Mouse (Mus musculus) spleen, embryonic (tissue): Measurements from ENCODE around the gene Plcb1.

Source experiments
- CTCF ChIA-PET: fragments of 350-600 bp; sonication (Branson Sonifier 250); formaldehyde crosslinking; loops from one replicate; lab custom pipeline; 2022; lab: Charles Lee

The Plcb1 gene

DNA sequence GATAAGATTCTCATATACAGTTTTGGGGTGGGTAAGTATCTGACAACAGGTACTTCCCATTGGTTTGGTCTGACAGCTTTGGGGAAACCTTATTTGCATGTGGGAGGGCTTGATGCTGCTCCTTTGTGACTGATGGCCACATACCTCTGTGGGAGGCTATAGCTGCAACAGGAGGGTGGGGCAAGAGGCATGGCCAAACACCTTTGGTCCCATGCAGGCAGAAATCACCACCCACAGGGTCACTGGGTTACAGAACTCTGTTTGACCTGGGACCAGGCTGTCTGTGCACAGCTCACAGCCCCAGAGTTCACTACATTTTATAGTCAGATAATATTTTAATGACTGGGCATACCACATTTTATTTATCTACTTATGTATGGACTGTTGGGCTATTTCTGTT is 281.6 kb downstream of the Plcb1 start:
- CTCF ChIA-PET = no interaction called here

DNA sequence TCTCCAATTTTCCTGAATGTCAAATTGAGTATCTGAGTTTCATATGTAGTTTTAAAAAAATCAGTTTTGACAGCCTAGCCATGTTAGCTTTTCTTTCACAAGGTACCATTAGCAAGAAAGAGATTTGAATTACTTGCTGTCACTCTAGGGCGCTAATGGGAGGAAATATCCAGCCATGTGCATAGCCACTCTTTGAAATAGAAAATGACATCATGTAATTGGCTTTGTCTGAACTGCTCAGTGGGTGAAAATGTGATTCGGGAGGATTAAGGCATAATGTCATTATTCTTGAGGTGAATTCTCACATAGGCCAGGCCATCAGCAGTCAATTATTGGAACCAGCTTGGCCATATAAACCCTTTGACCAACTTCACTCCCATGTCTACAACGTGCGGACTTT is 285.5 kb downstream of the Plcb1 start:
- CTCF ChIA-PET = no interaction called here

DNA sequence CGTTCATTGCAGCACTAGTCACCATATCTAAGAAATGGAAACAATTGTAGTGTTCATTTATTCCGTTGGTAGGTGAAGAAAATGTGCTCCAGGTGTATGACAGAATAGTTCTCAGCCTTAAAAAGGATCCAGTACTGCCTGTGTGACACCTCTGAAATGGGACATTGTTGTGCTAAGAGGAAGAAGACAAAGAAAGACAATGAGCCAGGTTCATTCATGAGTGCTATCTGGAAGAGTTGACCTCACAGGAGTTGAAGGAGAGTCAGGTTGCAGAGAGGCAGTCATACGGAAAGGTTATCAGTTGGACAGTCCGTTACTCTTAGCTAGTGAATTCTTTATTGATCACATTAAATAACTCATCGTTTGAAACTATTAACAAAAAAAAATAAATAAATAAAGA is 286.6 kb downstream of the Plcb1 start:
- CTCF ChIA-PET = no interaction called here

DNA sequence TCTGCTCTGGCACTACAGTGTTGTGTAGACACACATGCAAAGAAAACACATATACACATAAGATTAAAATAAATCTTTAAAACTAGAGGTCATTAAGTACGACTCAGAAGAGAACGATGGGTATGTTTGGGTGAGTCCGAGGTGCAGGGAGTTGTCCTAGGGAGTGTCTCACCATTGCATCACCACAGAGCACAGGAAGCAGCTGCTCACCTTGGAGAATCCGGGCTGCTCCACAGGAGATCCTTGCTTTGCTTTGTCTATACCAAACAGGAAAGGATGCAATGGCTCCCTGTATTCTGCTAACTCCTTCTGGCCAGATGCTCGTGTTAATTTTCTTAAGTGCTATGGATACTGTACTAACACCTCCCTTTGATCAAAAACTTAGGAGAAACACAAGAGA is 287.1 kb downstream of the Plcb1 start:
- CTCF ChIA-PET = no interaction called here

DNA sequence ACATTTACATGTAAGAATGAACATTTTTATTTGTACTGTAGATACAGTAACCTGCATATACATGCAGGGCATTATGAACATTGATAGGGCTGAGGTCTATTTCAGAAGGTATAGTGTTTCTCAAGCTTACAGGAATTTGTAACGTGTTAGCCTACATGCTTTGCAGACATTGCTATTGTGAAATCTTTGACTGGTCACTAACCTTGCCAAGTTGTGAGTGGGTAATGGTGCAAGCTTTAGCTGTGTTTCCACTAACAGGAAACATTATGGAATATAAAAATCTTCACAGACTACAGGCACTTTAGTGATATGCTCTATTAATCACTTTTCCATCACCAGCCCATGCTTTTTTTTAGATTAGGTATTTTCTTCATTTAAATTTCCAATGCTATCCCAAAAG is 289.5 kb downstream of the Plcb1 start:
- CTCF ChIA-PET = no interaction called here

DNA sequence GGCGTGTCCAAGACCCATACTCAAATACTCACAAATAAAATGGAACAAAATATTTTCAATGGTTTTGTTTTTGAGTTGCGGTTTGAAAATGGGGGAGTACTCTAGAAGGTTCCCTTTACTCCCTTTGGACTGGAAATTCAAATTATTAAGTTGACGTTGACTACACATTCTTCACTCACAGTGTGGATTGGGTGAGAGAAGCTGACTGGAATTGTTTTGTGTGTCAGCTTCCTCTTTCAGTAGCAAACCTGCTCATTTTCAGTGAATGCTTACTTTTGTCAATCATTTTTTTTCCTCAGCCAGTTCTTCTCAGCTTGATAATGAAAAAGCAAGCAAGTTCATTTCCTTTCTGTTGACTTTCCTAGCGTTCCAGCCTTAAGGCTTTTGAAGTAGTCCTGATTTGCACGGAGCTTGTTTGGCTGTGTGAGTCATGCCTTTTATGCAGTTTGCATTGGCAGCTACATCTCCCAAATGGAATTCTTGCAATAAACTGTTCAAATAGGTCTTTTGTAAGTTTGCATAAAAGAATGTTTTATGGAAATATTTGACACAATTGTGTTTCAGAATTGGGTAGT is 306.8 kb downstream of the Plcb1 start:
- CTCF ChIA-PET = no interaction called here

DNA sequence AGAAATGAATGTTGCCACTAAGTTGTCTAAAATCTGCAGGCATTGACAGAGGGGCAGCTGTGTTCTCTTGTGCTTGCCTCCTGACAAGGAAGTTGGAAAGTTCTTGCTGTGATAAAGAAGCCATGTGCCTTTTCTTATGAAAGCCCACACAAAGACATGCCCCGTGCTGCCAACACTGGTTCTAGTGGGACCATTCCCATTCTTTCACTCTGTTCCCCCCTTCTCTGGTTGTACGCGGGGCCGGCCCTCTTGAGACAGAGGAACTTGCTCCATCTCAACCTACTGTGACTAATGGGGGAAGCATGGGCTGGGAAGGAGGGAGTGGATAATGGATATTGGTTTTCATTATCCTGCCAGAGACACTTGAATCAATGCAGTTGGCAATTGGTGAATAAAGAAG is 315.4 kb downstream of the Plcb1 start:
- CTCF ChIA-PET = no interaction called here

DNA sequence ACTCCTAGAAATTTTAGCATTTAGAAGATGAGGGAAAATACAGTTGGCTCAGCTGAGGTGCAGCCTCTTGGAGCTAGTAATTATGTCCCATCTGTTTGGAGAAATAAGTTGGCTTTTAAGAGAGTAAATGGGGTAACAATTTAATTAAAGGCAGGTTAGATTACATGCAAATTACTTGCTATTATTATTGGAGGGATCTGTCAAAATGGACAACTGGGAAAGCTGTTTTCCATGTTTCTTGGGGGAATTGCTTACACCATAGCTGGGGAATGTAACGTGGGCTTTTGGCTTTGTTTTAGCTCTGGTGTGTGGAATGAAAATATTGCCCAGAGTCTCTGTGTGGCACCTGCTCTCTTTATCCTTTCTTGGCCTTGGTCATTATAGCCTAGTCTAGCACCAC is 316.1 kb downstream of the Plcb1 start:
- CTCF ChIA-PET = no interaction called here

DNA sequence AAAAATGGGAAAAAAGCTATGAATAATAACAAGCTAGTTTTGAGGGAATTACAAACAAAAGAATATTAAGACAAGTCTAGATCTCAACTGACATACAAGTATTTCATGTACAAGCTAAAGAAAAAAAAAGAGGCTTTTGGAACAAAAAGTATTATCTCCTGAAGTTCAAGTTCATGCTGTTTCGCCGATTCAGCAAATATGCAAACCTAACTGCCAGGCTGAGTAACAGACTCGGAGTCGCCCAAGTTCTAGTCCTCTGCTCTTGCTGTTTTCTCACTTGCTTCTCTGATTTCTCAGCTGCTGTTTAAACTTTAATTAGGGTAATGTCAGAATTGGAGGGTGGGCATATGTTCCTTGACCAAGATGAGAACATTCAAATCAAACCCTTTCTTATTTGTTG is 320.8 kb downstream of the Plcb1 start:
- CTCF ChIA-PET = interaction anchor here (0.6 kb wide), 1 partner anchor 861 kb away, joined by 8 read pairs; no protein-coding TSS in a partner anchor

DNA sequence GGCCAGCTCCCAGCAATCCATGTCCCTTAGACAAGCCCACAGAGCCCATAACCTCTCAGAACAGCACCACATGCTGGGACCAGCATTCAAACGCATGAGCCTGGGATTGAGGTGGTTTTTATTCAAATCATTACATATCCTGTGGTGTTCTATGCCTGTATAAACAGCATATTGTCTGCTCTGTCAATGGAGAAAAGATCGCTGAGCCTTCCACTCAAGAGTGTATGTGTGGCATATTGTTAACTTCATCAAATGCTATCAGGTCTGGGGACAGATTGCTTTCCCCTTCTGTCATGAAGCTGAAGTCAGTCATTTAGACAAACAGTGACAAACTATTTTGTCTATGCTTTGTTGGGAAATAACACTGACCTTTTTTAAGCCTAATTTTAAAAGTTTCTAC is 322.7 kb downstream of the Plcb1 start:
- CTCF ChIA-PET = no interaction called here

DNA sequence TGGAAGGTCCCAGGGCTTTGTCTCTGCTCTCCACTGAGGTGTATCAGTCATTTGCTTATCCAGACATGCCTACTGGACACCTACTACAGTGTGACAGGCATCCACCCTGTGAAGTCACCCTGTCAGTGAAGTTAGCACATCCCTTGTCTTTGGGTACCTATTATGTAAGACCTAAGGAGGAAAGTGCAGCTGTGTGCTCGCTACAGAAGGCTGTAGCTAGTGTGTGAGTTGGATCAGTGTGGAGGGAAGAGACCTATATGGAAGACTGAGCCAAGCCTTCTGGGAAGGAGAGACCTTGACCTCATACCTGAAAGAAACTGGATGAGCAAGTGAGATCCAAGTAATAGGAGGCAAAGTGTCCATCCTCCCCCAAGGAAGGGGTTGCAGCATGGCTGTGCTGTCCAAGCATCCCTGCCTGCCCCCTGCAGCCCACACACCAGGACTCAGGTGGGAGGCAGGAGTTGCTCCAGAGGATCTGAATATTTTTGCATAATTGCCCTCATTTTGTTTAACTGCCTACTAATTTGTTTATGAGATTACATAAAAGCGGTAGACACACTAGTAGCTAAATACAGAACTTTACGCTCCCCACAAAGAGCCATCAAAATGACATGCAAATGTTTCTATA is 328.7 kb downstream of the Plcb1 start:
- CTCF ChIA-PET = no interaction called here

DNA sequence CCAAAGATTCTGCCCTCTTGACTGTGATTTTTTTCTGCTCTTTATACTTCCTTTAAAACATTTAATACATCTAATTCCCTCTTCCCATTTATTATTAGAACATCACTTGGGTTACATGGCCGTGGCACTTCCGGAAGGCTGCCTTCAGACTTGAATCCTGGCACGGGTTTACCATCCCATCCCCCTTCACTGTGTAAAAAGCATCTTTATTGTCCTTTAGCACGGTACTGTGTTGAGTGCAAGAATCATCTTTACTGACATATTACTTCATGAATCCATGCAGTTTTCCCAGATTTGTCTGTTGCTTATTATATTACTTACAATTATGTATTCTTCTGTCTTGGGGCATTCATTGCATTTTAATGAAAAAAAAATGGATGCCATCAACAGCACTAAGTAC is 337.2 kb downstream of the Plcb1 start:
- CTCF ChIA-PET = no interaction called here

DNA sequence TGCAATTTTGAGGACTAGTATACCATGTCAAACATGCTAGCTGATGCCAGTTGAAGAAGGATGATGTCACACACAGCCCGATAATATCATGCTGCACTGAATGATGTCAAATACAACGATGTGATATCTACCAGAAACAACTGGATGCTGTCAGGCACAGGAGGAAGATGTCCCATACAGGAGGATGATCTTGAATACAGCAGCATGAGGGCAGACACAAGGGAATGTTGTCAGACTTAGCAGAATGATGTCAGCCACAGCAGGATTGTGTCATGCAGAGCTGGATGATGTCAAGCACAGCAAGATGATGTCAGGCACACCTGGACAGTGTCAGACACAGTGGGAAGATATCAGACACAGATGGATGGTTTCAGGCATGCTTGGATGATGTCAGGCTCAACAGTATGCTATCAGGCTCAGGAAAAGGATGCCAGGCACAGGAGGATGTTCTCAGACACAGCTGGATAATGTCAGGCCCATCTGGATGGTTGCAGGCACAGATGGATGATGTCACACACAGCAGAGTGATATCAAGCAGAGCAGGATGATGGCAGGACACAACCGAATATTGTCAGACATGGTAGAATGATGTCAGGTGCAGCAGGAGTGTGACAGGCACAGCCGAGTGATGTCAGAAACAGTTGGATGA is 338.0 kb downstream of the Plcb1 start:
- CTCF ChIA-PET = no interaction called here

DNA sequence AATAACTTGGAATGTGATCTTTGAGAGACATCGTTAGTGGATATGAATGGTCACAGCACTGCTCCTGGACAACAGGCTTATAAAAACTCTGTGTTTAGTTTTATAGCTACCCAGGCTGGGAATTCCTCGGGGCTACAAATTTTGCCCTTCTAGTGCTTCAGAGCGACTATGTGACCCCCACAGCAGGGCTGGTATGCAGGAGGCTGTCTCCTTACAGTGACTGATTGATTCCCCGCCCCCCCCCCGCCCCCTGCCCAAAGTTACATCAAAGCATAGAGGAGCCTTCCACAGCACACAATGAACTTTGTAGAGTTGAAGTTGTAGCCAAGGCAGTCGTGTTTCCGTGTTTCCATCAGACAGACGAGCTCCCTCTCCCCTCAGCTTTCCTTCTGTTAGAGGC is 354.7 kb downstream of the Plcb1 start:
- CTCF ChIA-PET = no interaction called here

DNA sequence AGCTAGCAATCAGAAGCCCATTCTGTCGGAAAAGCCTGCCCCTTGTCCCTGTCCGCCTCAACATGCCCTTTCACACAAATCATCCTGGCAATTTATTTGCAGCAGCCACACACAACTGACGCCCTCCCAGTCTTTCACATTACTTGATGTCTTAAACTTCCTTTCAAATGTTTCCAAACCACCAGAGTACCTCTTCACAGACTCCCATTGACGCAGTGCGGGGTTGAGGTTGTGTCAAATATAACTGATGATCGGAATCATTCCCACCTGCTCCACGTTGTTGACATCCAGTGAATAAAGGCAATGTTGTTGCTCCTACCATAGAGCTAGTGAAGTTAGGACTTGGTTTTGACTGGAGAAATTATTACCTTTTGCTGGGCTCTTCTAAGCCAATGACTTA is 366.4 kb downstream of the Plcb1 start:
- CTCF ChIA-PET = no interaction called here

DNA sequence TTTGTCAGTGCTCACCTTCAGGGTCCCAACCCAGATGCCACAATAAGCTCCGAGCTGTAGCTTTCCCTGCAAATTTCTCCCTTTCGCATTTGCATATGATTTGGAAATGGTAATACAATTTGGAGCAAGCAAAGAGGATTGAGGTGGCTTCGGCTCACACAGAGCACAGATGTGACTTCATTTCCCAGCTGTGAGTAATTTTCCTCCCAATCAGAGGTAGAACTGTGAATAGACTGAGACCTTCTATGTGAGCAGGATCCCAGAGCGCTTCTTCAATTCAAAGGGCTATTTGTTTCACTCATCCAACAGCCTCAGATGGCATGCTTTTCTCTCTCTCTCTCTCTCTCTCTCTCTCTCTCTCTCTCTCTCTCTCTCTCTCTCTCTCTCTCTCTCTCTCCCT is 367.4 kb downstream of the Plcb1 start:
- CTCF ChIA-PET = no interaction called here

DNA sequence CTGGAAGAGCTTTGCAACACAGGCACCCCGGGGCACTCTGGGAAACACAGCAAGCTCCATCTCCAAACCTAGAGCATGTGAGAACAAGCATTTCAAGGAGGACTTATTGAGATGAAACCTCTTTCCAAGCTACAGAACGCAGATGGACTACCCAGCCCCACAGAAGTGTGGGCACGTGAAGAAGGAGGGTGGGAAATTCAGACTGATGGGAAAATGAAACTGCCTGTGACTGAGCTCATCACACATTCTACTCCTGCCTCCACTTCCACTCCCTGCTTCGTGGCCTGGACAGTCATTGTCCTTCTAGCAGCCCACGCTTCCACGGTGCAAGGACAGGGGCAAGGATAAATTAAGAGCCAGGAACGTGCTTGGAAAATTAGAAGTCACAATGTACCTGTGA is 370.2 kb downstream of the Plcb1 start:
- CTCF ChIA-PET = no interaction called here

DNA sequence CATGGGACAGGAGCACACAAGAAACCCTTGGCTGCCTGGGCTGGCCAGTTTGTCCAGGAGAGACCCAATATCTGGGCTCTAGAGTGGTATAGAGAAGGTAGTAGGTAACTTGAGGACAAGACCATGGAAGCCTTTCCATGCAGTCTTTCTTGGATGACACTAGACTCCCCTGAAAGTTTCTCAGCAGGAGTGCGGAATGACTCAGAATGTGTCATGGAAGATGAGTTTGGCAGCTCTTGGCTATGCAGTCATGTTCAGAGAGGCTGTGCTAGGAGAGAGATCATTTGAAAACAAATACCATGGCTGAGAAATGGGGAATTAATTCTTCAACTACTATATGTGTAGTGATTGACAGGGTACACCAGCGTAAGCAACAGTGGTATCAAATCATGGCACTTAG is 372.1 kb downstream of the Plcb1 start:
- CTCF ChIA-PET = no interaction called here

DNA sequence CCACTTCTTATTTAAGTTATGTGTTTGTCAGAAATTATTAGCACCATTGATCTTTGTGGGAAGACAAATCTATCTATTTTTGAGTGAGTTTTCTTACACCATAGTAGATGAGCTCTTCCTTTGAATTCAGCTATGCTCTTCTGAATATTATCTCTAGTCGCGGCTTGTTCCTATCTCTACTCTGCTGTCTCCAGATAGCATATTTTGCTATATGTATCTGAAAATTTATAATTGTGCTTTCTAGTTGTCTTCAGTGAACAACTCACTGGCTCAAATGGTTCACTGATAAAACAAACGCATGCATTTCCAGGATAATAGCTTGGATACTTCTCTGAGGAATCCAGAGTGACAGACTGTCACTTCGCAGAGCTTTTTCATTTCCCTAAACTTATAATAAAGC is 375.8 kb downstream of the Plcb1 start:
- CTCF ChIA-PET = interaction anchor here (0.7 kb wide), 1 partner anchor 22 kb away, joined by 3 read pairs; no protein-coding TSS in a partner anchor

DNA sequence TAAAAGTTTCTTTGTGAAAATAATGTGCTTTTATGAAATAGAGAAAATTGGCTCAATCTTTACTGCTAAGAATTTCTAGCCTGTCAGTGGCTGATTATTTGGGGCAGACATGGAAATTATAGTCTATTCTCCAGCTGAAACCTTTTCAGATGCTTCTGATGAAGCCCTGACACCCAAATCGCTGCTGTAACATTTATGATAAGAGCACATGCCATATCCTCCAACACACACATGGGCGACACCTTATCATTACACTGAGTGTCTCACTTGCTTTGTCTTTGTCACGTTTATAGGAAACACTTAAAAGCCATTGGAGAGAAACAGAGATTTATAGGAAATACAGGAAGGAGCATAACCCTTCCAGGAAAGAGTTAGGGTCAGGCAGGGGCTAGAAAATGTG is 379.6 kb downstream of the Plcb1 start:
- CTCF ChIA-PET = no interaction called here

DNA sequence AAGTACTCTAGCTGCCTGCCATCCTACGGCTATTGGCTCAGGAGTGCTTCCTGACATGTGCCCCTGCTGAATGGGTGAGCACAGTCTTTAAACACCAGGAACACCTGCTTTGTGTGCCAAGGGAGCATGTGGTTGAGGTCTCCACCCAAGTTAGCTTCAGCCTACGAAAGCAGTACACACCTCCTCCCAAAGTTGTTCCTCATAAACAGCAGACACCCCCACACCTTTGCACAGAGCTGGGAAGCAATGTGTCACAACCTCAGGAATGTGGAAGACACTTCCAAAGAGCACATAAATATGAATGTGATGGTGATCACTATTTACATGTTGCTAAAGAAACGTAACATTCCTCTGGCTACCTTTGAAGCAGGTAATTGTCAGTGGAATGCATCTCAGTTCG is 389.7 kb downstream of the Plcb1 start:
- CTCF ChIA-PET = no interaction called here

DNA sequence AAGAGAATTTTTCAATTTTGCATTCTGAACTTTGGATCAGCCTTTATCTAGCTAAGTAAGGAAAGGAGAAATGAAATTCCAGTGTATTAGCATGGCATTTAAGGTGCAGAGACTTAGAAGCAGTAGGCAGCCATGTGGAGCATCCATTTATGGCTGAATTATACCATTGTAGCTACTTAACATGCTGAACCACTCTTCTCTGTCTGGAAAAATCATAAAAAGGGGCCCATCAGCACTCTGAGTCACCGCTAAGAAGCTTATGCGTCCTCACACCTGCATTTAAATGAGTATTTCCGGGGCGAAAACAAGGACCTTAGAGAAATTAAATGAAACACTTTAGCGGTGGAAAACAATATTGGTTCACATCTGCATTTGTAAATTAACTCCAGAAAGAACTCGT is 401.8 kb downstream of the Plcb1 start:
- CTCF ChIA-PET = no interaction called here

DNA sequence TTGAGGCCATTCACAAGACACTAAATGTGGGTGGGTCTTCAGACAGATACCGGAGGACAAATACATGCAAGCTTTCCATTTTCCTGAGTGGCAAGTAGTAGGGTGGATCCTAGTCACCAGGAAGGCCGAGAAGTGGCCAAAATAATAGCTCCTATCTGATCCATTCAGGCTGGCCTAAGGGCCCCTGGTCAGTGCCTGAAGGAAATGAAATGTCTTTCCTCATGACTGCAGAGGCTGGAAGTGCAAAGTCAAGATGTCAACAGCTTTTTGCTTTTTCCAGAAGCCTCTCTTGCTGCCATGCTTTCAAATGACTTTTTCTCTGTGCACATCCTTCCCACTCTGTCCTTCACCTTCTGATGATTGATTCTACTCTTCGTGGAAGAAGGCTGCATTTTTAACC is 415.0 kb downstream of the Plcb1 start:
- CTCF ChIA-PET = no interaction called here

DNA sequence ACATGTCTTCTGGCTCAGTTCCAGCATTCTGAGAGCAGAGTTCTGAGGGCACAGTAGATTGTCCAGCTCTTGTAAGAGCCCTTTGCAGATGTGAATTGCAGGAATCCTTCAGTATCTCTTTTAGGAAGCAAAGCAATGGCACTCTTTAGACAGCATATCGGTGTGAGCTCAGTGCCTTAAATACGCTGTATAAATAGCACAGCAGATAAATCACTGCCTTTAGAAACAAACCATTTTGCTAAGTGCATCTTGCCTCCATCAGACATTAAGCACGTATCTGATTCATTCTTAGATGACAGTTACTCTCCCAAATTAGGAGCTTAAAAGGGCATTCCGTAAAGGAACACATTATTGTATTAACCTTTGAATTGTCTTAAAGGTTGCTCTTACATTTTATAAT is 416.5 kb downstream of the Plcb1 start:
- CTCF ChIA-PET = no interaction called here
